Mouse (Mus musculus) urinary bladder, adult 18-20 months (tissue): ENCODE measurements around the gene Rnf31.

Experiments used
- DNase-seq, 2 experiments: peaks; one replicate each; pipeline ENCODE4 v3.0.0; 2022; ENCODE audit warnings: low spot score in 2 of 2, mixed read lengths in 2 of 2

The Rnf31 gene

DNA sequence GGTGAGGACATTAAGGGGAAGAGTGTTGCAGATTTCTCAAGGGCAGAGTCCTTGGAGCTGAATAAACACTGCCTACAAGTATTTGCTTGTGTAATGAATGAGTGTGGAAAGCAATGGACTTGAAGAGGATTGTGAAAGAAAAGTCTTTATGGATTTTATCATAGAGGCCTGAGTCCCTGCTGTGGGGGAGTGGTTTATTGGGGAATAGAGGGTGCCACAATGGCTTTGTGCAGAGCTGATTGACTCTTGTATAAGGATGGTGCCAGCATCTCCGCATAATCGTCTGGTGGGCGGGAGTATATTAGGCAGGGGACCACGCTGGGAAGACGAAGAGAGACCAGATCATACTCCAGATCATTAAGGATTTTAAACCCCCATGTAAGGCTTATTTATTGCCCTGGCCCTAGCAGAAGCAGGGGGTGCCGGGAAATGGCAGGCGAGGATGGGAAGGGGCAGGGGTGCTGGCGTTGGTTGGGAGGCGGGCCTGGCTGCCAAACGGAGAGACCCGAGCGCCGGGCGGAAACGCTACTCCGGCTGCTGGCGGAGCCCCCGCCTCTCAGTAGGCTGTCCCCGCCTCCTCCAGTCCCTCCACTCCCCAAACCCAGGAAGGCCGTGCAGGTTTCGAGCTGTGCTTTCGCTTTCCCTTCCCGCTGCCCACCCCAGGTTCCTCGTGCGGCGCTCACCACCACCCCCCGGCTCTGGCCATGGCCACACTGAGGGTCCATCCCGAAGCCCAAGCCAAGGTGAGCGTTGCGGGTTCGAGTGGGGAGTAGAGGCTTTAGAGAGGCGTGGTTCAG is 13.4 kb upstream of the Rnf31 start, which contains the start of gene Psme1:
TSS of gene Psme1 (plus strand) at position 253 of the 797 bp plus-strand sequence.
- DNase-seq, result peak; percentile 68 to 74

- no peak for DNase-seq
These were observed 12.7 kb upstream of the Rnf31 start for GRCm38 (mm10) chr14:55578668-55579269.

- no peak for DNase-seq
These were observed 11.7 kb upstream of the Rnf31 start for GRCm38 (mm10) chr14:55579511-55580496.

GRCm38 (mm10) chr14:55580731-55581130 is 10.8 kb upstream of the Rnf31 start:
- no peak for DNase-seq

DNA sequence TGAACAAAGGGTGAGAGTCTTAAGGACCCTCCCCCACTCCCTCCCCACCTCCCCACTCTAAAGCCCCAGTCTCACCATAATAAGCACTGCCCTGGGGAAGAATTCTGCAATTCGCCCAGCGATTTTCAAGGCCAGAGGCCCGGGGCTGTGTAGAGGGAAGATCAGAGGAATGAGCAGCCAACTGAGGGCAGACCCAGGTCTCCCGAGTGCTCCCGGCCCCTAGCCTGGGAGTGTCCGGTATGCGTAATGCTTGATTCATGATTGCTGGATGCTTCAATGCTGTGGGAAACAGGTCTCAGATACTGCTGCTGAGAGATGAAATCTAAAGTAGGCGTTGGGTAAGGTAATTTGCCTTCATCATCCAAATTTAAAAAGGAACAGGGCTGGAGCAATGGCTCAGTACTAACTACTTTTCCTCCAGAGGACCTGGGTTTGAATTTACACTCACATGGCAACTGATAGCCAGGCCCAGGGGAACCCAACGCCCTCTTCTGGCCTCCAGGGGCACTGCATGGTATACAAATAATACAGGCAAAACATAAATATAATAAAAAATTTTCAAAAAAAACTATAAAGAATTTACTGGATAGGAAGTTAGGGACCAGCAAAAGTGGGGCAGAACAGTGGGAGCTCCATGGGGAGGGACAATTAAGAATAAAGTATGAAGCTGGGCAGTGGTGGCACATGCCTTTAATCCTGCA is 9.4 kb upstream of the Rnf31 start:
- DNase-seq, result no peak

GRCm38 (mm10) chr14:55584303-55584701 is 7.2 kb upstream of the Rnf31 start:
- DNase-seq, result no peak

- DNase-seq, result peak; percentile 66 to 82
These were observed 6.6 kb upstream of the Rnf31 start, which contains the start of gene Emc9 for GRCm38 (mm10) chr14:55584702-55585565. TSS of gene Emc9 (minus strand) at chr14:55585302.

GRCm38 (mm10) chr14:55585566-55585960 is 5.9 kb upstream of the Rnf31 start:
- peak in 1 of 2 experiments; percentile 23 for DNase-seq

GRCm38 (mm10) chr14:55586149-55586548 is 5.4 kb upstream of the Rnf31 start:
- DNase-seq, result no peak

GRCm38 (mm10) chr14:55589271-55589670 is 2.2 kb upstream of the Rnf31 start:
- DNase-seq, result no peak

GRCm38 (mm10) chr14:55589771-55590448 is 1.6 kb upstream of the Rnf31 start:
- no peak for DNase-seq

DNA sequence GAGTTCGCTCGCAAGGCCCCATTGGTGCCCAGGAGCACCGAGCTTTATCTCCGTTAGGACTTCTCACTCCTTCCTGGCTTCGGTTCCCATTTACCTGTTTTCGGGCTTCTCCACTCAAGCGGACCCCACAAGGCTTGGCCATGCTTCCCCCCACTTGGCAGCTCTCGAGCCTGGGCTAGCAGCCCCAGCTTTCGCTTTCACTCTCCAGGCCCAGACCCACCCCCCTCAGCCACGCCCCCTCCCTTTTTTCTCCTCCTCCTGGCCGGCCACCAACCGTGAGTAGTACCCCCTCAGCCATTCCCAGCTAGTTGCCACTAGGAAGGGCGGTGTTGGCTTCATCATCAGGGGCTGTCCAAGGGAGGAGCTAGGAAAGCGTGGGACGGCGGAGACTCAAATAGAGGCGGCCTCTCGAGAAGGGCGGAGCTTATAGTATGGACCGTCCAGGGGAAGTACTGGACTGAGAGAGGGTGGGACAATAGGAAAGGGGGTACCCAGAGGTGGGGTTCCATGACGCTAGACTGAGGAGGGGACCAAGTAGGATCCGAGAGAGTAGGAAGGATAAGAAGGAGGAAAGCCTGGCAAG is 669 bp upstream of the Rnf31 start, which contains the start of gene Psme2:
TSS of gene Psme2 (minus strand) at position 366 of the 583 bp plus-strand sequence.
- DNase-seq, result peak; percentile 78 to 94

DNA sequence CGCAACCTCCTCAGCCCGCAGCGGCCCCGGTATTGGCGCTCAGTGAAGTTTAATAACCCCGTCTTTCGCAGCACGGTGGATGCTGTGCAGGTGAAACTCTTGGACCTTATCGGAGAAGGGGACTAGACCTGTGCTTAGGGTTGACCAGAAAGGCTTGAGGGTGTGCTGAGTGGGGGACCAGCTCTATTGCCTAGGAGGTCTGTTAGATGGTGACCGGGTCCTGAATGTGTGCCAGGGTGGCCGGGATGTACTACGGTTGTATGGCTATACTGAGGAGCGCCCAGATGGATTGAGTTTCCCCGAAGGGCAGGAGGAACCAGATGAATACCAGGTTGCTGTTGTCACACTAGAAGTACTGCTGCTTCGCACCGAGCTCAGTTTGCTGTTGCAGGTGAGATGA is 718 bp downstream of the Rnf31 start:
- peak in 1 of 2 experiments; percentile 25 for DNase-seq

DNA sequence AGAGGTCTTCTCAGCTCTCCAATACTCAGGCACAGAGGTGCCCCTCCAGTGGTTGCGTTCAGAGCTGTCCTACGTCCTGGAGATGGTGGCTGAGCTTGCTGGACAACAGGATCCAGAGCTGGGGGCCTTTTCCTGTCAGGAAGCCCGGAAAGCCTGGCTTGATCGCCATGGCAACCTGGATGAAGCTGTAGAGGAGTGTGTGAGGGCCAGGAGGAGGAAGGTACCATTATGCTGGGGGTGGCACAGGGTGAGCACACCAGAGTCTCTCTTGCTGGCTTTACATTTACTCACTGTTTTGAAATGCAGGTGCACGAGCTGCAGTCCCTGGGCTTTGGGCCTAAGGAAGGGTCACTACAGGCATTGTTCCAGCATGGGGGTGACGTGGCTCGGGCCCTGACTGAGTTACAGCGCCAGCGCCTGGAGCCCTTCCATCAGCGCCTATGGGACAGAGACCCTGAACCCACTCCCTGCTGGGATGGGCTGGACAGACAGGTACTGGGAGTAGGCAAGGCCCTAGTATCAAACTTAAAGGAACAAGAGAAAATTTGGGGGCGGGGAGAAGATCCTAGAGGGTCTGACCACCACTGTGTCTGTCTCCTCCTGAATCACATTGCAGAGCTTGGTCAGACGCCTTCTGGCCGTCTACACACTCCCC is 4.7 kb downstream of the Rnf31 start:
- DNase-seq, result no peak

- DNase-seq, result no peak
These were observed 7.2 kb downstream of the Rnf31 start for GRCm38 (mm10) chr14:55598521-55599390.

GRCm38 (mm10) chr14:55603271-55603632 is 11.7 kb downstream of the Rnf31 start, which contains the start of gene Irf9:
TSS of gene Irf9 (plus strand) at chr14:55603571.
- no peak for DNase-seq
